Mouse (Mus musculus): ENCODE measurements around the gene Traf2. TPM values are rescaled to one million over a fixed set of nuclear protein-coding genes. Genes with fewer than 3 reads are reported as not detected.

Traf2 gene
- polyA plus RNA-seq, 1 experiment: 15.5 TPM

DNA sequence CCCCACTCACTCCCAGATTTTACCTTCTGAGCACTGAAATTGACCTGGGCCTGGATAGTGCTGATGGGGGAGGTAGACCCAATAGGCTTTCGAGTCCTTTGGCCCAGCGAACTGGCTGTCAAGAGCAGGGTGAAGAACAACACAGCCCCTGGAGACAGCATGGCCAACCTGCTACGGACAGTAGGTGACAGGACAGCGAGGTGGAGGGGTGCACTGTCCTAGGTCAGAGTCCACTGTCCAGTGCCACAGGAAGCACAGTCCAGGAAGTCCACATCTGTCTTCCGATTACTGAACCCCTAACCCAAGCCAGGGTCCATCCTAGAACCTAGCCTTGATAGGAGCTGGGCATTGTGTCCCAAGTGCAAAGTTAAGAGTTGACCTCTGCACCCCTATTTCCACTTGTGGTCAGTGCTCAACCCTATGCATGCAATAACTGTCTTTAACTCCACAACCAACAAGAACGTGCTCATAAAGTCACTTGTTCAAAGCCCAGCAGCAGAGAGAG lies 46.6 kb downstream of the Traf2 start:
- peak overlapping the region; percentile 55 for H3K4me3 ChIP-seq (ENCODE audit: insufficient read depth, low read length)
- no peak for TF ChIP-seq POLR2A (IDR thresholded peaks at IDR 0.05; ENCODE audit: borderline replicate concordance, low read depth, low read length)
- TF ChIP-seq CTCF (IDR thresholded peaks at IDR 0.05; ENCODE audit: low read depth, low read length): no peak
- peak overlapping the region; percentile 53 for H3K27ac ChIP-seq (ENCODE audit: insufficient read depth, low read depth, low read length)
- peaks cover 34% of the 10 kb centered on the region for H3K4me1 ChIP-seq (ENCODE audit: control insufficient read depth, insufficient read depth, low read length)

DNA sequence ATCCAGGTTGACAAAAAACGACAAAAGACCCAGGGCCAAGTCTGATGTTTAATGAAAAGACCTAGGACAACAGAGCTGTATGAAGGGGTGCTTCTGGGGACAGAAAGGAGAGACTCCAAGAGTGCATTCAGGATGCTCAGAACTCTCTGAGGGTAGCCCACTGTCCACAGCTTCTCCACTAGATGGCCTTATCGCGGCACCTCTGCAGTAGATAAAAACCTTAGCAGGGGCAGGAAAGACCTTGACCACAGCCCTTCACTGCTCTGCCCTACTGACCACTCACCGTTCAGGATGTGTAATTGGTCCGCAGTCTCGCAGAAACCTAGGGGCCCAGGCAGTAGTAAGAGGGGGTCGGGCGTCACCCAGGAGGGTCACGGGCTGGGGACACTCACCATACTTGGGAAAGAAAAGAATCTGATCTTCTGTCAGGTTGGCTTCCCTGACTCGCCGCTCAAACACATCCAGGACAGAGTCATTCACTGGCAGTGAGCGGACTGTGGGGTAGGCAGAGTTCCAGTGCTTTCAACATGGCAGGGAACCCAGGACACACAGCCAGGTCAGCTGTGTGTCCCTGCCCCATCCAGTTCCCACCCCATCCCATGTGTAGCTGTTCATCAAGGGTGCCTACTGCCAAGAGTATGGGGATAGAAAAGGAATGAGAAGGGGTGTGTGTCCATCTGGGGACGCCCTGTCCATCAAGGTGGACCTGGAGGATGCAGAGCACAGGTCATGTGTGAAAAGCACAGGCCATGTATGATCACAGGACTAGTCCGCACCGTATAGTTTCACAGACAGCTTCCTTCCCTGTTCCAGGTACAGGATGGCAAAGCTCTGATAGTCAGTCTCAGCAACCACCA lies 47.9 kb downstream of the Traf2 start:
- Histone ChIP-seq H3K4me3 (ENCODE audit: insufficient read depth, low read length) (no peak overlapping the region), H3K4me1 (ENCODE audit: control insufficient read depth, insufficient read depth, low read length) (peaks cover 34% of the 10 kb centered on the region), H3K27ac (ENCODE audit: insufficient read depth, low read depth, low read length) (peak overlapping the region; percentile 66; the same call in 1 of the 2 replicates)
- no peak for TF ChIP-seq CTCF (IDR thresholded peaks at IDR 0.05; ENCODE audit: low read depth, low read length)
- TF ChIP-seq POLR2A (IDR thresholded peaks at IDR 0.05; ENCODE audit: borderline replicate concordance, low read depth, low read length): no peak

DNA sequence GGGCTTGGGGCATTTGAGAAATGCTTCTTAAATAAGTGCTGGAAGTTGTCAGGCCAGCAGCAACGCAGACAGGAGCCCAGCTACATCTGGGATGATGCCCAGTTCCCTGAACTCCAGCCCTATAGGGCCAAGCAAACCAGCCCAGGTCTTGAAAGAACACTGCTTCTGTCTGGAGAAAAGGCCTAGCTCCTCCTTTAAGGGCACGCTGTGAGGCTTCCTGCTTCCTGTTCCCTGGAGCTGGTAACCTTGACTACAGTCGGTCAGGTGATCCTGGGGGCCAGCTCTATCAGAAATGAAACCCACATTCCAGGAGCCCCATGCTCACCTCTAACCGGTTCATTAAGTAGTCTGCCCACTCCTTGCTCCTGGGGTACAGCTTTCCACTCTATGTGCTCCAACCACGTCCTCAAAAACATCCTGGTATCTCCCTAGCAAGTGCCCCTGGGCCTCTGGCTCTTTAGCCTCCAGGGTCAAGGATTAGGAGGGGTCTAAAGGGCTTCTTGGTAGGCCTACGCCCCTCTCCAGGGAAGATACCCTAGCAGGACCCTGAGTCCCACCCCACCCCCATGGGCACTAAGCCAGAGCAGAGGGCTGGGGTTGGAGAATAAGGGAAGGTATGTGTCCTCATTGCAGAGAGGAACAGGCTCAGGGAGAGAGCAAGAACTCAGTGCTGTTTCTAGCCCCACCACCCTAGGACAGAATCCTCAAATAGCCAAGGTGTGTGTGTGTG lies 48.7 kb downstream of the Traf2 start:
- peaks cover 34% of the 10 kb centered on the region for H3K4me1 ChIP-seq (ENCODE audit: control insufficient read depth, insufficient read depth, low read length)

DNA sequence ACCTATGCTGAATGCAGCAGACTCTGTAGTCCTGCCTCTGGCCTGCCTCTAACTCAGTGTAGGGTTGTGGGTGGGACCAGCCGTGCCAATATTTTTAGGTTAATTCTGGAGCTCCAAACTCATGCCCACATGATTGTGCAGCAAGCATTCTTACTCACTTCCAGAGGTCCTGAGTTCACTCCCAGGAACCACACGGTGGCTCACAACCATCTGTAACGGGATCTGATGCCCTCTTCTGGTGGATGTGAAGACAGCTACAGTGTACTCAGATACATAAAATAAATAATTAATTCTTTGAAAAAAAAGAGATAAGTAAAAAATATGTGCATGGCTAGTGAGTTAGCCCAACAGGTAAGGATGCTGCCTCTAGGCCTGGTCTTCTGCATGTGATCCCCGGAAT lies 50.3 kb downstream of the Traf2 start:
- peaks cover 24% of the 10 kb centered on the region for H3K4me1 ChIP-seq (ENCODE audit: control insufficient read depth, insufficient read depth, low read length)
- no peak overlapping the region for H3K4me3 ChIP-seq (ENCODE audit: insufficient read depth, low read length)
- H3K27ac ChIP-seq (ENCODE audit: insufficient read depth, low read depth, low read length): no peak overlapping the region
- no peak for TF ChIP-seq POLR2A (IDR thresholded peaks at IDR 0.05; ENCODE audit: borderline replicate concordance, low read depth, low read length)
- 0 out of 2 replicates have a peak, but pooled peaks have one; percentile 21 for TF ChIP-seq CTCF (IDR thresholded peaks at IDR 0.05; ENCODE audit: low read depth, low read length)

More for the DNA sequence above, 48.7 kb downstream of the Traf2 start:
- no peak for TF ChIP-seq POLR2A (IDR thresholded peaks at IDR 0.05; ENCODE audit: borderline replicate concordance, low read depth, low read length)
- no peak for TF ChIP-seq CTCF (IDR thresholded peaks at IDR 0.05; ENCODE audit: low read depth, low read length)
- Histone ChIP-seq H3K27ac (ENCODE audit: insufficient read depth, low read depth, low read length) (peak overlapping the region; percentile 74), H3K4me3 (ENCODE audit: insufficient read depth, low read length) (peak overlapping the region; percentile 37)

DNA sequence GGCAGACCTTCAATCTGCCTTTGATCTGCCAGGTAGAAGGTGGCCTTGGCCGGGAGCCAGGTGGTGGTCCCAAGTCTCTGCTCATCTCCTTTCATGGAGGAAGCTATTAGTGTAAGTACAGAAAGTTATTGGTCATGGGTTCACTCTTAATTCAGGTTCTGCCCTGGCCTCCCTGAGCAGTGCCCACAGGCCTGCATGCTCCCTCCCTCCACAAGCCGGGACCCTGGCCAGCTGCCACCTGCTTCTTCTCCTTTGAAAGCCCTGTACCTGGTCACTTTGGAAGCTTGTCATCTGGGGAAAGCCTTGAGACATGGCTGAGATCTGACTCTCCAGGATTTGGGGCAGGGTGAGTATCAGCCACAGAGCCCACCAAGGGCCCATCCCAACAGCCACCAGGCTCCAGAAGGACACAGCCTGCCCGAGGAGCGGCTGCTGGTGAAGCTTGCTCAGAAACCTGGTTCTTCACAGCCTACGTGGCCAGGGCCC lies 53.2 kb downstream of the Traf2 start, which contains the start of gene Lcn12:
Gene Lcn12, minus strand, starts transcription at position 436 of the 486 bp plus-strand sequence.
- H3K4me1 ChIP-seq (ENCODE audit: control insufficient read depth, insufficient read depth, low read length): peaks cover 18% of the 10 kb centered on the region
- no peak within 1 kb of the TSS for H3K4me3 ChIP-seq (ENCODE audit: insufficient read depth, low read length)
- no peak for TF ChIP-seq CTCF (IDR thresholded peaks at IDR 0.05; ENCODE audit: low read depth, low read length)
- TF ChIP-seq POLR2A (IDR thresholded peaks at IDR 0.05; ENCODE audit: borderline replicate concordance, low read depth, low read length): no peak
- no peak within 1 kb of the TSS for H3K27ac ChIP-seq (ENCODE audit: insufficient read depth, low read depth, low read length)

DNA sequence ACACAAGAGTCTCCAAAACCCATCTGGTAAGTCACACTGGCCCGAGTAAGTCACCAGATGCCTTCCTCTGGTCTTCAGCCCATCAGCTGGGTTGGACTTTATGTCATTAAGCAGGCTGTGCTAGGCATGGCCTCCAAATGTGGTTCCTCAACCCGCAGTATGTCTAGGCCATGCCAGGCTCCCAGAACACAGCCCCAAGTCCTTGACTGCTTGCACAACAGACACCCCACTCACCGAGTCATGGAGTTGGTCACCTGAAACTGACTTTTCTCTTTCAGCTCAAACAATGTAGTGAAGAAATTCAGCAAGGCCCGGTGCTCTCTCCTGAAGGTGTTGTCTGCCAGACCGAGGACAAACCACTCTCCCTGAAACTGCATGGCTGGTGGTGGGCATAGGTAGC lies 53.8 kb downstream of the Traf2 start:
- Histone ChIP-seq H3K27ac (ENCODE audit: insufficient read depth, low read depth, low read length) (no peak overlapping the region), H3K4me3 (ENCODE audit: insufficient read depth, low read length) (no peak overlapping the region), H3K4me1 (ENCODE audit: control insufficient read depth, insufficient read depth, low read length) (peaks cover 16% of the 10 kb centered on the region)
- TF ChIP-seq CTCF (IDR thresholded peaks at IDR 0.05; ENCODE audit: low read depth, low read length): no peak
- no peak for TF ChIP-seq POLR2A (IDR thresholded peaks at IDR 0.05; ENCODE audit: borderline replicate concordance, low read depth, low read length)

DNA sequence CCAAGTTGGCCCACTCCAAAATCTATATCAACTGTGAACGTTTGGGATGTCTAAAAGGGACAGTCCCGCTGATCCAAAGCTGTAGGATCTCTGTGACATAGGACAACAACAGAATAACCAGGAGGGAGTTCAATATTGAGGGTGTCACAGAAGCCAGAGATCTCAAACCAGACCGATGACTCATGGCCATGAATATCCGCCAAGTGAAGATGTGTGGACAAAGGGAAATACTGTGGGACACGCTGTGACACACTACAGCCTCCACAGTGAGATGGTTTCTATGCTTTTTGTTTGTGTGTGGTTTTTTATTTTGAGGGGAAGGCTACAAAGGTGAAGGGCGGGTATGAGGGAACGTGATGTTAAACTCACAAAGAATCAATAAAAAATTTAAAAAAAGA lies 58.1 kb downstream of the Traf2 start:
- no peak overlapping the region for H3K4me3 ChIP-seq (ENCODE audit: insufficient read depth, low read length)
- 0 out of 2 replicates have a peak, but pooled peaks cover 3% of the 10 kb centered on the region for H3K4me1 ChIP-seq (ENCODE audit: control insufficient read depth, insufficient read depth, low read length)
- TF ChIP-seq POLR2A (IDR thresholded peaks at IDR 0.05; ENCODE audit: borderline replicate concordance, low read depth, low read length): no peak
- no peak for TF ChIP-seq CTCF (IDR thresholded peaks at IDR 0.05; ENCODE audit: low read depth, low read length)
- H3K27ac ChIP-seq (ENCODE audit: insufficient read depth, low read depth, low read length): no peak overlapping the region

DNA sequence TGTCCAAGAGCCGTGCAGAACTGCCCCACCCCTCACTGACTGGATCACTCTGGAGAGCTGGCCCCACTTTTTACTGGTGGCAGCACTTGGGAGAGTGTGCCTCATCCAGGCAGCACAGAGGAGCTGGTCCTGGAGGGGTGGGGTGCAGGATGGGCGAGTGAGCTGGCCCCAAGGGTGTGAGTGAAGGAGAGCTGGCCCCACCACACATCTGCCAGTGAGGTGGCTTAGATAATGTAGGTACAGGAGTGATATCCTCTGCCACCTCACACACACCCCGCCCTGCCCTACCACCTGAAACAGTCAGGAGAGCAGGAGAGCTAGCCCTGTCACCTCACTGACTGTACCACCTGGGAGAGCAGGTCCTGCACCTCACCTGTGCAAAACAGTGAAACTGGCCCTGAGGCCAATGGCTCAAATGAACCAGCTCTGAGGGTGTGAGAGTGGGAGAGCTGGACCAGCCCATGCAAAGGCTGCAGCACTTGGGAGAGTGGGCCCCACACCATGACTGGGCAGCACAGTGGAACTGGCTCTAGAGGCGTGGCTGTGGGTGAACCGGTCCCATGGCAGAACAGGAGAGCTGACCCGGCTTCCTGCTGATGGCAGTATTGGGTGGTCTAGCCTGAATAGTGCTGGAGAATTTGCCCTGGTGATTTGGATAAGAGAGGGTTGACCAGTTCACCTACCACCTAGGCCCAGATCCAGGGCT lies 58.6 kb downstream of the Traf2 start:
- Histone ChIP-seq H3K4me3 (ENCODE audit: insufficient read depth, low read length) (no peak overlapping the region), H3K27ac (ENCODE audit: insufficient read depth, low read depth, low read length) (no peak overlapping the region), H3K4me1 (ENCODE audit: control insufficient read depth, insufficient read depth, low read length) (0 out of 2 replicates have a peak, but pooled peaks cover 3% of the 10 kb centered on the region)
- TF ChIP-seq POLR2A (IDR thresholded peaks at IDR 0.05; ENCODE audit: borderline replicate concordance, low read depth, low read length): no peak
- TF ChIP-seq CTCF (IDR thresholded peaks at IDR 0.05; ENCODE audit: low read depth, low read length): no peak
